Mouse (Mus musculus): ENCODE measurements at regions not wholly inside any gene's neighbourhood (a gene's known extent, or its start where the extent isn't known, plus 50 kb on each side); places are given as distances from the start of the nearest gene placed in this dataset.

- no peaks in the 10 kb centered on the region for H3K36me3 ChIP-seq (replicated peaks)
- no peaks in the 10 kb centered on the region for H3K4me1 ChIP-seq (ENCODE audit: insufficient read depth, low read depth, low read length)
- H3K4me3 ChIP-seq (ENCODE audit: low read depth, low read length): no peak overlapping the region
- DNase-seq (ENCODE audit: low spot score): no peak
- no peak for ATAC-seq (ENCODE audit: extremely low read depth, insufficient number of reproducible peaks, low FRiP score, poor library complexity, severe bottlenecking)
- TF ChIP-seq GATA2 (IDR thresholded peaks at IDR 0.05; ENCODE audit: borderline replicate concordance, low read depth, low read length) (no peak), POLR2AphosphoS5 (IDR thresholded peaks at IDR 0.05; ENCODE audit: insufficient replicate concordance, low read depth, low read length) (no peak), CTCF (IDR thresholded peaks at IDR 0.05; ENCODE audit: low read depth, low read length) (no peak), TAL1 (conservative IDR thresholded peaks at IDR 0.05; ENCODE audit: low read depth, low read length) (no peak), GATA1 (IDR thresholded peaks at IDR 0.05; ENCODE audit: borderline replicate concordance, low read length) (no peak)
- no peaks in the 10 kb centered on the region for H3K27me3 ChIP-seq (ENCODE audit: insufficient read depth, low read length)
- no peaks in the 10 kb centered on the region for H3K9me3 ChIP-seq (replicated peaks)
Observed at GRCm38 (mm10) chr8:73645582-73645981, 292.2 kb upstream of the Large1 start.

DNA sequence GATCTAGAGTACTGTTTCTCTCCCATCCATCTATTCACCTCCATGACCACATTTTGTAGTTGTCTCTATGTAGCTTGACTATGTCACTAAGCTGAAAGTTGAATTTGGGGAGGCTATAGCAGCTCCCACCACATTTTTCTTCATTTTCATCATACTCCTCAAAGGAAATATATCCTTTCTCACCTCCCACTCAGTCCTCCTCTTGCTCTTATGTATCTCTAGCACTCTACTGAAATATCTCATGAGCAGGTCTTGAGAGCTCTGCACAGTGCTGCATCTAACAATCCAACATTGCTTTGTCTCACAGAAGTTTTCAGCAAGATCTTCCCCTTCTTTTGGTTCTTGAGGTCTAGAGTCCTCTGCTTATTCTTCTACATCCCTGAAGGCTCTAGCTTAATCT is 273.5 kb upstream of the Large1 start:
- Histone ChIP-seq H3K4me1 (ENCODE audit: insufficient read depth, low read depth, low read length) (no peaks in the 10 kb centered on the region), H3K4me3 (ENCODE audit: low read depth, low read length) (no peak overlapping the region), H3K9me3 (replicated peaks) (no peaks in the 10 kb centered on the region), H3K27me3 (ENCODE audit: insufficient read depth, low read length) (no peaks in the 10 kb centered on the region), H3K36me3 (replicated peaks) (no peaks in the 10 kb centered on the region)
- DNase-seq (ENCODE audit: low spot score): no peak
- no peak for TF ChIP-seq POLR2AphosphoS5 (IDR thresholded peaks at IDR 0.05; ENCODE audit: insufficient replicate concordance, low read depth, low read length)
- no peak for TF ChIP-seq GATA2 (IDR thresholded peaks at IDR 0.05; ENCODE audit: borderline replicate concordance, low read depth, low read length)
- TF ChIP-seq GATA1 (IDR thresholded peaks at IDR 0.05; ENCODE audit: borderline replicate concordance, low read length): no peak
- no peak for TF ChIP-seq TAL1 (conservative IDR thresholded peaks at IDR 0.05; ENCODE audit: low read depth, low read length)
- no peak for TF ChIP-seq CTCF (IDR thresholded peaks at IDR 0.05; ENCODE audit: low read depth, low read length)
- no peak for ATAC-seq (ENCODE audit: extremely low read depth, insufficient number of reproducible peaks, low FRiP score, poor library complexity, severe bottlenecking)

DNA sequence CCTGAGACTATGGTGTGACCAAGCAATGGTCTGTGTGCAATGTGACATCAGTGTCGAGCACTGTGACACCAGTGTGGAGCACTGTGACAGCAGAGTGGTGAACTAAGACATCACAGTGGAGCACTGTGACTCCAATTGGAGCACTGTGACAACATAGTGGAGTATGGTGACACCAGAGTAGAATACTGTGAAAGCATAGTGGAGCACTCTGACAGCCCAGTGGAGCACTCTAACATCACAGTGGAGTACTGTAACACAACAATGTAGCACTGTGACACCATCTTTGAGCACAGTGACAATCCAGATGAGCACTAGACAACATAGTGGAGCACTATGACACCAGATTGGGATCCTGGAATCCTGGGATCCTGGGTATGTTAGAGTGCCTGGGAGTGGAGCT is 265.6 kb upstream of the Large1 start:
- TF ChIP-seq TAL1 (conservative IDR thresholded peaks at IDR 0.05; ENCODE audit: low read depth, low read length) (no peak), POLR2AphosphoS5 (IDR thresholded peaks at IDR 0.05; ENCODE audit: insufficient replicate concordance, low read depth, low read length) (no peak), CTCF (IDR thresholded peaks at IDR 0.05; ENCODE audit: low read depth, low read length) (no peak), GATA2 (IDR thresholded peaks at IDR 0.05; ENCODE audit: borderline replicate concordance, low read depth, low read length) (no peak; the same call in 1 of the 2 replicates), GATA1 (IDR thresholded peaks at IDR 0.05; ENCODE audit: borderline replicate concordance, low read length) (no peak)
- ATAC-seq (ENCODE audit: extremely low read depth, insufficient number of reproducible peaks, low FRiP score, poor library complexity, severe bottlenecking): peak; percentile 73
- no peak for DNase-seq (ENCODE audit: low spot score)

GRCm38 (mm10) chr8:73614631-73615030 is 261.3 kb upstream of the Large1 start:
- Histone ChIP-seq H3K36me3 (replicated peaks) (no peaks in the 10 kb centered on the region), H3K4me1 (ENCODE audit: insufficient read depth, low read depth, low read length) (no peaks in the 10 kb centered on the region), H3K9me3 (replicated peaks) (peaks cover 7% of the 10 kb centered on the region), H3K27me3 (ENCODE audit: insufficient read depth, low read length) (no peaks in the 10 kb centered on the region), H3K4me3 (ENCODE audit: low read depth, low read length) (no peak overlapping the region)
- ATAC-seq (ENCODE audit: extremely low read depth, insufficient number of reproducible peaks, low FRiP score, poor library complexity, severe bottlenecking): no peak
- TF ChIP-seq CTCF (IDR thresholded peaks at IDR 0.05; ENCODE audit: low read depth, low read length) (no peak), TAL1 (conservative IDR thresholded peaks at IDR 0.05; ENCODE audit: low read depth, low read length) (no peak), GATA2 (IDR thresholded peaks at IDR 0.05; ENCODE audit: borderline replicate concordance, low read depth, low read length) (no peak), GATA1 (IDR thresholded peaks at IDR 0.05; ENCODE audit: borderline replicate concordance, low read length) (no peak), POLR2AphosphoS5 (IDR thresholded peaks at IDR 0.05; ENCODE audit: insufficient replicate concordance, low read depth, low read length) (no peak)
- DNase-seq (ENCODE audit: low spot score): no peak

More for the DNA sequence above, 265.6 kb upstream of the Large1 start:
- Histone ChIP-seq H3K4me3 (ENCODE audit: low read depth, low read length) (no peak overlapping the region; the same call in 1 of the 2 replicates), H3K36me3 (replicated peaks) (no peaks in the 10 kb centered on the region), H3K27me3 (ENCODE audit: insufficient read depth, low read length) (no peaks in the 10 kb centered on the region), H3K4me1 (ENCODE audit: insufficient read depth, low read depth, low read length) (no peaks in the 10 kb centered on the region), H3K9me3 (replicated peaks) (peaks cover 5% of the 10 kb centered on the region)

DNA sequence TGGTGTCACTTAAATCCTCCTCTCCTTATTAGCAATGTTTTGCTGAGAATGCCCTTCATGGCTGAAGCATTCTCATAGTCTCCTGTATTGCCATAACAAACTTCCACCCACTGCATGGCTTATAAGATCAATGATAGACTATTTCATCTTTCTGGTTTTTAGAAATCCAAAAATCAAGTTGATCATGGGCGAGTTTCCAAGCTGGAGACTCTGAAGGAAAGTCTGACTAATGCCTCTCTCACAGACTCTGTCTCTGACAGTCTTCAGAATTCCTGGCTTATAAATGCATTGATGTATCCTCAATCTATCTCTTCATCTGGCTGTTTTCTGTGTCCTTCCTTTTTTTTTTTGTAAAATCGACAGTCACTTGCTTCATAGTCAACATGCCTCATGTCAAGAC is 260.8 kb upstream of the Large1 start:
- no peaks in the 10 kb centered on the region for H3K27me3 ChIP-seq (ENCODE audit: insufficient read depth, low read length)
- H3K4me3 ChIP-seq (ENCODE audit: low read depth, low read length): no peak overlapping the region
- peaks cover 7% of the 10 kb centered on the region for H3K9me3 ChIP-seq (replicated peaks)
- DNase-seq (ENCODE audit: low spot score) (no peak), ATAC-seq (ENCODE audit: extremely low read depth, insufficient number of reproducible peaks, low FRiP score, poor library complexity, severe bottlenecking) (no peak)
- no peaks in the 10 kb centered on the region for H3K4me1 ChIP-seq (ENCODE audit: insufficient read depth, low read depth, low read length)
- H3K36me3 ChIP-seq (replicated peaks): no peaks in the 10 kb centered on the region
- TF ChIP-seq TAL1 (conservative IDR thresholded peaks at IDR 0.05; ENCODE audit: low read depth, low read length): no peak
- no peak for TF ChIP-seq CTCF (IDR thresholded peaks at IDR 0.05; ENCODE audit: low read depth, low read length)
- TF ChIP-seq POLR2AphosphoS5 (IDR thresholded peaks at IDR 0.05; ENCODE audit: insufficient replicate concordance, low read depth, low read length): no peak
- TF ChIP-seq GATA2 (IDR thresholded peaks at IDR 0.05; ENCODE audit: borderline replicate concordance, low read depth, low read length): no peak
- no peak for TF ChIP-seq GATA1 (IDR thresholded peaks at IDR 0.05; ENCODE audit: borderline replicate concordance, low read length)

DNA sequence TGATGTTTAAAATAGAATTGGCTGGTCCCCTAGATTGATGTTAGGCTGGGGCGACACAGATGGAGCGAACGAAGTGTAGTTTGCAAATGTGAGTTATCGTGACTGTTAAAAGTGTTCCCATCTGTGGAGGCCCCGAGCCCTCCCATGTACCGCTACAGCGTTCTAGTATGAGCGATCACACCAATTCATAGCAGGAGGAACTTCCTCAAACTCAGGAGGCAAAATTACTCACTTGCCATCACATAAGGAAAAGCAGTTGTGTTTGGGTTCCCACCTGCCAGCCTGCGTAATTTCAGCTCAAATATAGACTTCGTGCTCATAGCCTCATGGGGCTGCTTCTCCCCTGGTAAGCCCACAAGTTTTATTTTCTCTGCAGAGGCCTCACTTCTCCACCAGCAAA is 258.2 kb upstream of the Large1 start:
- H3K36me3 ChIP-seq (replicated peaks): no peaks in the 10 kb centered on the region
- no peak overlapping the region for H3K4me3 ChIP-seq (ENCODE audit: low read depth, low read length)
- H3K9me3 ChIP-seq (replicated peaks): peaks cover 6% of the 10 kb centered on the region
- TF ChIP-seq CTCF (IDR thresholded peaks at IDR 0.05; ENCODE audit: low read depth, low read length) (no peak), POLR2AphosphoS5 (IDR thresholded peaks at IDR 0.05; ENCODE audit: insufficient replicate concordance, low read depth, low read length) (no peak), GATA1 (IDR thresholded peaks at IDR 0.05; ENCODE audit: borderline replicate concordance, low read length) (no peak), TAL1 (conservative IDR thresholded peaks at IDR 0.05; ENCODE audit: low read depth, low read length) (no peak), GATA2 (IDR thresholded peaks at IDR 0.05; ENCODE audit: borderline replicate concordance, low read depth, low read length) (no peak)
- DNase-seq (ENCODE audit: low spot score): no peak
- no peak for ATAC-seq (ENCODE audit: extremely low read depth, insufficient number of reproducible peaks, low FRiP score, poor library complexity, severe bottlenecking)
- no peaks in the 10 kb centered on the region for H3K27me3 ChIP-seq (ENCODE audit: insufficient read depth, low read length)
- H3K4me1 ChIP-seq (ENCODE audit: insufficient read depth, low read depth, low read length): no peaks in the 10 kb centered on the region

All from G1E (cell line).